ENCODE assay signal across 14 mouse cellular contexts in genomic region chr1:36160246-36160645, GRCm38 (mm10).
A peak's percentile ranks its signal among the peaks of the same experiment; 100 is the strongest.
DNase-seq lines count a peak whose midpoint lies in the region; ATAC-seq and TF ChIP-seq lines count a peak whose summit lies in the region.
"Had no signal": no experiment of that assay in that cellular context is flagged by ENCODE, and none has a peak within 500 bp of the region (broad histone marks: within the 10 kb centered on the region; RNA-seq: fewer than 3 reads in every experiment).

No protein-coding gene starts in this region.

- intact Hi-C loops in gastrocnemius, adult 2 months (cut with DNase I) = no loop called here

- H3K4me1 ChIP-seq in hindbrain, embryonic 16.5 days (ENCODE audit: control insufficient read depth, insufficient read depth, low read depth, low read length) = no peaks in the 10 kb centered on the region

- no peak overlapping the region for H3K4me2 ChIP-seq in hindbrain, embryonic 16.5 days (ENCODE audit: low read length)

- H3K27me3 ChIP-seq in hindbrain, embryonic 16.5 days (replicated peaks; ENCODE audit: control insufficient read depth, insufficient read depth, low read length) = no peaks in the 10 kb centered on the region

- TF ChIP-seq CTCF in gastrocnemius, adult 2 months (IDR thresholded peaks at IDR 0.05) = no peak

- no peak overlapping the region for H3K27ac ChIP-seq in gastrocnemius, adult 2 months
- no peak overlapping the region for H3K27ac ChIP-seq in hindbrain, embryonic 16.5 days (ENCODE audit: low read depth, low read length)

- H3K4me3 ChIP-seq in gastrocnemius, adult 2 months = no peak overlapping the region
- no peak overlapping the region for H3K4me3 ChIP-seq in hindbrain, embryonic 16.5 days (ENCODE audit: low read length)

- no peak overlapping the region for H3K9ac ChIP-seq in hindbrain, embryonic 16.5 days (ENCODE audit: low read depth, low read length)

- peak; percentile 75 for DNase-seq in heart, adult 11 months
- DNase-seq in heart, adult 8-10 months (ENCODE audit: low spot score) = no peak
- peak; percentile 41 for DNase-seq in 3T3-L1 (ENCODE audit: low read depth, low spot score)
- peak; percentile 71 for DNase-seq in T-cell, adult 2 months (ENCODE audit: low spot score)
- DNase-seq in natural killer cell, adult 2 months (ENCODE audit: low spot score in 2 of 2) = peak; percentile 59 to 69
- DNase-seq in gastrocnemius, adult 2 months = no peak
- DNase-seq in adrenal gland, adult 18-20 months (ENCODE audit: low spot score in 2 of 2) = no peak
- DNase-seq: embryo, embryonic 11 days; heart, postnatal 14 days; layer of hippocampus, postnatal 36 days had no signal

- ATAC-seq in hindbrain, embryonic 16.5 days = no peak
- ATAC-seq: intestine, postnatal 0 days; lung, postnatal 0 days; midbrain, embryonic 16.5 days had no signal

- H3K36me3 ChIP-seq in hindbrain, embryonic 16.5 days (ENCODE audit: control insufficient read depth, insufficient read depth, low read length) = peaks cover 44% of the 10 kb centered on the region

- no peaks in the 10 kb centered on the region for H3K9me3 ChIP-seq in hindbrain, embryonic 16.5 days (ENCODE audit: control insufficient read depth, low read length)

- 84% methylated on average over 8 of the region's 8 CpGs for WGBS in hindbrain, embryonic 16.5 days

Comparison
In these comparisons a context has a peak if more than half of its experiments do, and no peak if none do; other contexts are left out.
1. DNase-seq: peak in heart, adult 11 months (single experiment), 3T3-L1 (single experiment), T-cell, adult 2 months (single experiment) and natural killer cell, adult 2 months (2 of 2); none in heart, adult 8-10 months (single experiment), gastrocnemius, adult 2 months (single experiment) and adrenal gland, adult 18-20 months (0 of 2).